Mouse (Mus musculus) neural tube, embryonic 14.5 days (tissue): ENCODE data around the gene Pnpla2. TPM values are rescaled to one million over a fixed set of nuclear protein-coding genes. Genes with fewer than 3 reads are reported as not detected.

Experiments used
- ATAC-seq: fragments of 200-750 bp; cut with Nextera tagmentation; 2 replicates; pipeline ENCODE4 v1.8.0; 2017; ENCODE audit warnings: low read depth, mild to moderate bottlenecking, moderate TSS enrichment, moderate library complexity
- H3K27ac ChIP-seq: fragments of 300-500 bp; sonication (generic); 2 replicates; pipeline ENCODE4 v1.5.1; 2014; ENCODE audit warnings: low read depth, mild to moderate bottlenecking, control low read depth, low read length, moderate library complexity, mixed read lengths
- H3K27me3 ChIP-seq: fragments of 300-500 bp; sonication (generic); 2 replicates; pipeline ENCODE4 v1.6.1; 2014; ENCODE audit warnings: low read length; ENCODE audit not compliant: control insufficient read depth, insufficient read depth
- H3K36me3 ChIP-seq: fragments of 300-500 bp; sonication (generic); 2 replicates; pipeline ENCODE4 v1.6.1; 2014; ENCODE audit warnings: low read length, mixed read lengths; ENCODE audit not compliant: control insufficient read depth, insufficient read depth
- H3K4me1 ChIP-seq: fragments of 300-500 bp; sonication (generic); 2 replicates; pipeline ENCODE4 v1.6.1; 2014; ENCODE audit warnings: low read length; ENCODE audit not compliant: control insufficient read depth, insufficient read depth
- H3K4me2 ChIP-seq: fragments of 300-500 bp; sonication (generic); 2 replicates; pipeline ENCODE4 v1.6.1; 2014; ENCODE audit warnings: mild to moderate bottlenecking, low read depth, low read length, control low read depth
- H3K4me3 ChIP-seq: fragments of 300-500 bp; sonication (generic); 2 replicates; pipeline ENCODE4 v1.5.1; 2014; ENCODE audit warnings: low read depth, low read length, control low read depth, mixed read lengths
- H3K9ac ChIP-seq: fragments of 300-500 bp; sonication (generic); replicated peaks from 2 replicates; pipeline ENCODE4 v1.6.1; 2014; ENCODE audit warnings: low read depth, mild to moderate bottlenecking, control low read depth, low read length, mixed read lengths
- H3K9me3 ChIP-seq: fragments of 300-500 bp; sonication (generic); 2 replicates; pipeline ENCODE4 v1.6.1; 2016; ENCODE audit warnings: low read length; ENCODE audit not compliant: control insufficient read depth
- WGBS: fragments of 180-500 bp; shearing (Covaris S2); extraction: QIAGEN DNeasy Blood & Tissue Kit; methylation state at CpG from one replicate; pipeline ENCODE4 v1.1.7; 2014; 5-methylcytosine and 5-hydroxymethylcytosine counted together
- polyA plus RNA-seq: library from polyadenylated mRNA; unstranded; fragments of >200 nt; fragmentation: Nextera tagmentation; extraction: Ambion mirVana; gene quantifications from 2 replicates; pipeline ENCODE4 v1.2.1, GENCODE M21; 2014

The Pnpla2 gene
- polyA plus RNA-seq, 1 experiment from 2014 or later = 14.0 TPM

DNA sequence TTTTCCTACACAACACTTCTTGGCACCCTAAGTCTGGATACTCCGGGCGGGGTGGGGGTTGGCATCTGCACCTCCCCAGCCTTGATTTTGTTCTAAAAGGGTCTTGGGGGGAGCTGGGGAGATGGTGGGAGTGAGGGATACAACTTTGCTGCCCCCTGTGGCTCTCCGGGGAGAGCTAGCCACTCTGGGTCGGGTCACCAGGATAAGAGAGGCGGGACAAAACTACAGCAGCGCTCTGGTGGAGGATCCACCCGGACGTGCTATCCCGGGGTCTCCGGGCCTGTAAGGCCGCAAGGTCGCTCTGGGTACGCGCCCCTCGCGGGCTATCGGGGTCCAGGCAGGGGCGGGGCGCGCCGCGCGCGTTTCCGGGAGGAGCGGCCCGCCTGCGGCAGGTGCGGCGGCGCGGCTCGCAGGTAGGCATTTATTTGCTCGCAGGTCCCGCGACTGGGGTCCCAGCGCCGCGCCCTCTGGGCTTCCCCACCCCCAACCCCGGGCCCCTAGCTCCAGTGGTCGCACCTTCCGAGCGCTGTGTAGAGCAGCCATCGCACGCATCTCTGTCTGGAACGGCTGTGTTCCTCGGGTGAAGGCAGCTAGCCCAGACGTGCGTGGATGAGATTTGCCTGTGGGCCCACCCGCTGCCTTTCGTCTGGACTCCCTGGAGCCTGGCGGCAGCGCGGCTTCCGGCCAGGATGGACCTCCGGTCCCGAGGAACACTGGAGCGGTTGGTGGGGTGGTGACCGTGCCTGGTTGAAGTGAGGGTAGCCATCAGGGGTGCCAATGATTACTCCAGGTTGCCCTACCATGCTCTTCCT is 6.7 kb downstream of the Pnpla2 start:
- ATAC-seq = no peak
- H3K36me3 ChIP-seq = peaks cover 8% of the 10 kb centered on the region; the same call in 1 of the 2 replicates
- H3K9ac ChIP-seq = peak overlapping the region; percentile 45
- 3% methylated on average over 42 of the region's 59 CpGs for WGBS
- H3K4me3 ChIP-seq = peak overlapping the region; percentile 18
- no peaks in the 10 kb centered on the region for H3K9me3 ChIP-seq
- H3K27ac ChIP-seq = no peak overlapping the region
- peak overlapping the region; percentile 54 for H3K4me2 ChIP-seq
- peaks cover 52% of the 10 kb centered on the region for H3K27me3 ChIP-seq
- peaks cover 6% of the 10 kb centered on the region; the same call in 1 of the 2 replicates for H3K4me1 ChIP-seq

GRCm38 (mm10) chr7:141462333-141462821 is 7.4 kb downstream of the Pnpla2 start:
- Histone ChIP-seq H3K4me3 (peak overlapping the region; percentile 18), H3K4me1 (peaks cover 9% of the 10 kb centered on the region; the same call in 1 of the 2 replicates), H3K4me2 (peak overlapping the region; percentile 54; the same call in 1 of the 2 replicates), H3K9ac (peak overlapping the region; percentile 45; the same call in 1 of the 2 replicates), H3K9me3 (no peaks in the 10 kb centered on the region), H3K27ac (no peak overlapping the region), H3K36me3 (peaks cover 8% of the 10 kb centered on the region; the same call in 1 of the 2 replicates), H3K27me3 (peaks cover 52% of the 10 kb centered on the region)
- ATAC-seq = no peak
- WGBS = 11% methylated on average over 5 of the region's 5 CpGs

GRCm38 (mm10) chr7:141463824-141464602 is 9.0 kb downstream of the Pnpla2 start:
- H3K27ac ChIP-seq = no peak overlapping the region
- H3K4me1 ChIP-seq = peaks cover 13% of the 10 kb centered on the region
- 0 out of 2 replicates have a peak overlapping the region, but pooled peaks have one; percentile 1 for H3K9ac ChIP-seq
- WGBS = 14% methylated on average over 12 of the region's 12 CpGs
- H3K4me3 ChIP-seq = no peak overlapping the region
- H3K36me3 ChIP-seq = peaks cover 8% of the 10 kb centered on the region; the same call in 1 of the 2 replicates
- peak overlapping the region; percentile 32; the same call in 1 of the 2 replicates for H3K4me2 ChIP-seq
- no peak for ATAC-seq
- H3K9me3 ChIP-seq = no peaks in the 10 kb centered on the region
- peaks cover 52% of the 10 kb centered on the region for H3K27me3 ChIP-seq

GRCm38 (mm10) chr7:141464603-141465201 is 9.7 kb downstream of the Pnpla2 start:
- Histone ChIP-seq H3K9ac (no peak overlapping the region), H3K9me3 (no peaks in the 10 kb centered on the region), H3K4me2 (peak overlapping the region; percentile 32; the same call in 1 of the 2 replicates), H3K4me1 (peaks cover 20% of the 10 kb centered on the region), H3K27me3 (peaks cover 46% of the 10 kb centered on the region), H3K4me3 (peak overlapping the region; percentile 12; the same call in 1 of the 2 replicates), H3K36me3 (peaks cover 1% of the 10 kb centered on the region; the same call in 1 of the 2 replicates), H3K27ac (no peak overlapping the region)
- 4% methylated on average over 35 of the region's 38 CpGs for WGBS
- ATAC-seq = no peak

GRCm38 (mm10) chr7:141465388-141466044 is 10.5 kb downstream of the Pnpla2 start:
- 38% methylated on average over 10 of the region's 10 CpGs for WGBS

DNA sequence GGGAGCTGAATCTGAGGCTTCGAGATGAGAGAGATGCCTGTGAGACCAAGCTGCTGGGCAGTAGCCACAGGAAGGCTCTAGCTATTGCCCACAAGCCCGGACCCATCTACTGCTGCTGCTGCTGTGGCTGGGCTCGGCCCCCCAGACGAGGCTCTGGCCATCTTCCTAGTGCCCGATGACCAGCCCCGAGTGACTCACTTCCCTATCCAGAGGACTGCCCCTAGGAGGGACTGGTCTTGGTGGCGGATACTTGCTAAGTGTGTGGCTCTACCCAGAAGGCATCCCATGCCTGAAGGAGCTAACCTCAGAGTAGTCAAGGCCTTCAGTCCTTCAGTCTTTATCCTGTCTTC is 11.0 kb downstream of the Pnpla2 start:
- H3K36me3 ChIP-seq = peaks cover 11% of the 10 kb centered on the region
- H3K4me2 ChIP-seq = no peak overlapping the region
- H3K4me3 ChIP-seq = no peak overlapping the region
- 83% methylated on average over 7 of the region's 7 CpGs for WGBS
- H3K27me3 ChIP-seq = peaks cover 36% of the 10 kb centered on the region
- peaks cover 22% of the 10 kb centered on the region for H3K4me1 ChIP-seq
- ATAC-seq = no peak
- no peaks in the 10 kb centered on the region for H3K9me3 ChIP-seq
- H3K27ac ChIP-seq = no peak overlapping the region
- H3K9ac ChIP-seq = no peak overlapping the region

More at GRCm38 (mm10) chr7:141465388-141466044, 10.5 kb downstream of the Pnpla2 start:
- H3K9me3 ChIP-seq = no peaks in the 10 kb centered on the region
- H3K36me3 ChIP-seq = peaks cover 7% of the 10 kb centered on the region
- H3K4me3 ChIP-seq = no peak overlapping the region
- no peak overlapping the region for H3K9ac ChIP-seq
- H3K4me1 ChIP-seq = peaks cover 22% of the 10 kb centered on the region
- H3K27ac ChIP-seq = no peak overlapping the region
- H3K4me2 ChIP-seq = no peak overlapping the region
- ATAC-seq = no peak
- peaks cover 41% of the 10 kb centered on the region for H3K27me3 ChIP-seq

GRCm38 (mm10) chr7:141466607-141467148 is 11.7 kb downstream of the Pnpla2 start:
- Histone ChIP-seq H3K4me2 (peak overlapping the region; percentile 60), H3K27me3 (peaks cover 34% of the 10 kb centered on the region), H3K4me1 (peaks cover 22% of the 10 kb centered on the region), H3K9me3 (no peaks in the 10 kb centered on the region), H3K36me3 (peaks cover 17% of the 10 kb centered on the region), H3K4me3 (peak overlapping the region; percentile 59), H3K27ac (no peak overlapping the region), H3K9ac (no peak overlapping the region)
- no peak for ATAC-seq
- WGBS = 68% methylated on average over 10 of the region's 10 CpGs
